Mouse (Mus musculus) lung, adult 2 months (tissue): ENCODE results near the gene Ncoa1.

Experiments used
- CTCF ChIP-seq: fragments of 200-500 bp; IDR thresholded peaks from 2 replicates; pipeline ENCODE4 v1.5.1; 2011; ENCODE audit warnings: mild to moderate bottlenecking, low read length, control low read depth; ENCODE audit not compliant: insufficient read depth
- POLR2A ChIP-seq: fragments of 200-500 bp; IDR thresholded peaks from 2 replicates; pipeline ENCODE4 v1.6.1; 2011; ENCODE audit warnings: low read depth, mild to moderate bottlenecking, control low read depth, low read length, borderline replicate concordance; ENCODE audit errors: extremely low read depth

DNA sequence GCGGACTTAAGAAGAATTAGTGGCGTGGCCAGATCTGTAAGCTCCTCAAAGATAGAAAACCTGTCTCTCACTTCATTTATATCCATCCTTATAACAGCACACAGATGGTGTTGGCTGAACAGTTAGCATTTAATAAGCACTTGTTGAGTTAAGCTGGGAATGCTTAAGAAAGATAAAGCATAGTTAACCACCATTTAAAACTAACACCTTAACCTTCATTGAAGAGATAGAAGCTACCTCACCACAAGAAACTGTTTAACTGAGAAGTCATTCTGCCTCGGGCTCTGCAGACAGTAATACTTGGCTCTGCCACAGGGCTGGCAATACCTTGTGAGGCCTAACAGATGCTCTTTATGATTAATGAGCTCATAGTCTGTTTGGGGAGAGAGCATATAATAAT, 134.9 kb downstream of the Ncoa1 start:
- no peak for TF ChIP-seq POLR2A
- TF ChIP-seq CTCF = no peak
